Mouse (Mus musculus) NIH3T3 (cell line): ENCODE results near the gene Olfr1282.
"Not testable (repeated sequence)": the region's sequence is repeated elsewhere in the genome, so short reads cannot be mapped to it uniquely, and the experiment has no call there.

Experiments used
- DNase-seq: peaks from one replicate; pipeline ENCODE4 v3.0.0-alpha.2; 2012; ENCODE audit warnings: low read depth

Gene Olfr1282

DNA sequence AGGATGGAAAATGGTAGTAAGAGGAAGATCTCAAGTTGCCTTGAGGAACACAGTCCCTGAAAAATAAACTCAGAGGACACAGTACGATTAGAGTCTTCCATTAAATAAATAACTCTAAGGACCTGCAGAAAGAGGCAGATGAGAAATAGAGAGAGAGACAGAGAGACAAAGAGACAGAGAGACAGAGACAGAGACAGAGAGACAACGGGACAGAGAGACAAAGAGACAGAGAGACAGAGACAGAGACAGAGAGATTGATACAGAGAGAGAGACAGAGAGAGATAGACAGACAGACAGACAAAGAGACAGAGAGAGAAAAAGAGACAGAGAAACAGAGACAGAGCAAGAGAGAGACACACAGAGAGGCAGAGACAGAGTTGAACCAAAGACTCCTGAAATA, at the start of gene Olfr1282:
Olfr1282 (minus strand) TSS at position 101 of the 400 bp plus-strand sequence.
- no peak for DNase-seq

DNA sequence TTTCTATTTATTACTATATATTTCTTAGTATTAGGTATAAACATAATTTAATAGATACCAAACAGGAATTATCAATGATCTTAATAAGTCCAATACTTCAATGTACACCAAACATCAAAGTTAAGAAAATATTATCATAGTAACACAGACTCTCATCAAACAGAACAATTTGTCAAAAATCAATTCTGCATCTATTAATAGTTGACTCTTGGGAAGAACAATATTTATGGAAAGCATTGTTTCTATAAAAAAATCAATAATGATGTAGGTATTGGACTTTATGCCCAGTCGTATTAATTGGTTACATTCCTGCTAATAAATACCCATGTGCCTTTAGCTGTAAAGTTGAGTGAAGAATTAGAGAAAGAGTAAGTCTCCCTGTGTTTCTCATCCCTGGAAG, 39.3 kb upstream of the Olfr1282 start, which contains the start of gene Olfr1284:
Olfr1284 (plus strand) TSS at position 301 of the 400 bp plus-strand sequence.
- DNase-seq = no peak

DNA sequence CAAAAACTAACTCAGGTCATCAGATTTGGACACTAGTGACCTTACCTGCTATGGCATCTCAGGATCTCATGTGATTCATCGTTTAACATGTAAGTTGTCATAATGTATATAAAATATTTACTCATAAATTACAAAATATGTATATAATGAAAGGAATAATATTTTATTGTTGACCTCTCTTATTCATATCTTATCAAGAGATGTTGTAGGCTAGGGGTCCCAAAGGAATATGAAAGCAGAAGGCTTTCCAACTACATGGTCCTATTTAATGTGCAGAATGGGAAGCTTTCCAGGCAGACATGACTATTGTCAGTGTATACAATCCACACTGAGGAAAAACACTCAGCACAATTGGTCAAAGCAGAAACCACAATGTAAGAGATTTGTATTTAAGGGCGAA, 30.6 kb upstream of the Olfr1282 start, which contains the start of gene Olfr1283:
Olfr1283 (plus strand) TSS at position 301 of the 400 bp plus-strand sequence.
- DNase-seq = no peak

GRCm38 (mm10) chr2:111333721-111334120, 2.2 kb downstream of the Olfr1282 start:
- not testable (repeated sequence) for DNase-seq

DNA sequence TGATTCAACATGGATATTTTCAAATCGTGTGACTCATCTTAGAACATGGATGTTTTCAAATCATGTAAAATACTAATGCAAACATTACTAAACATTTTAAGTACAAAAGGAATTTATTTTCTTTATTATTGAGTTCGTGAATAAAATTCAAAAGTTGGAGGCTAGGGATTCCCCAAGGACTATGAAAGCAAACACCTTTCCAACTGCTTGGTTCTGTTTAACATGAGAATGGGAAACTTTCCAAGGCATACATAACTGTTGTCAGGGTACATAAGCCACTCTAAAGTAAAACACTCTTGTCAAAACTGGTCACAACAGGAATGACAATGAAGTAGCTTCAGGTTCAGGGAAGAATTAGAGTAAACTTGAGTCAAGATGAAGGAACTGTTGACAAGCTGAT, 9.7 kb downstream of the Olfr1282 start, which contains the start of gene Olfr1281:
Olfr1281 (plus strand) TSS at position 301 of the 400 bp plus-strand sequence.
- DNase-seq = no peak

DNA sequence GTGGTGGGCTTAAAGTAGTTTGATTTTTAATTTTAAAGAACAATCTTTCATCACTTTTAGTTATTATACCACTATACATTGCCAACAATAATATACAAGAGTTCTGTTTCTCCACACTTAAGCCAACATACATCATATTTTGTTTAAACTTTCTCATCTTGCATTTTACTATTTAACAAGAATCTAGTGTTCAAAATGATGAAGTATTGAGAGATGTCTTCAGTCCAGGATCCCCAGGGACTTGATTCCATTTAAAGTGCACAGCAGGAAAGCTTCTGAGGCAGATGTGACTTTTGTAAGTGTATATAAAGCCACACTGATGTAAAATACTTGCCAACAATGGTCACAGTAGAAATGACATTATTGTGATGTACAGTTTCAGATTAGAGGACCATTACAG, 22.2 kb downstream of the Olfr1282 start, which contains the start of gene Olfr1280:
Olfr1280 (plus strand) TSS at position 301 of the 400 bp plus-strand sequence.
- DNase-seq = no peak

DNA sequence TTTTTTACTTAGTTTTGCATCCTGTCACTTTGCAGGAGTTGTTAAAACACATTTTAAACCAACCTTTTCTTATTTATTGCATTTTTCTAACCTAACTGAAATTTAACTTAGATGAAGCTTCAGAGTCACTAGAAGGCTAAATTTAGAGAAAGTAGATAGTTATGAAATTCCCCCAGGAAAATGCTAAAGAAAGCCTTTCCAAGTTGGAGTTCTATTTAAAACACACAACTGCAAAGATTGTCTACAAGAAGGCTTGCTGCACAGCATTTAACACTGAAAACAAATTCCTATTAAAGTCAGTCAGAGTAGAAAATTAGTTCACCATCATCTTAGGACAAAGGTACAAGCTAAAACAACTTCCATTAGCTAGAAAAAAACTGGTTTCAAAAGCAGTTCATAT, 35.5 kb downstream of the Olfr1282 start, which contains the start of gene Olfr1279:
Olfr1279 (plus strand) TSS at position 262 of the 400 bp plus-strand sequence.
- DNase-seq = no peak

DNA sequence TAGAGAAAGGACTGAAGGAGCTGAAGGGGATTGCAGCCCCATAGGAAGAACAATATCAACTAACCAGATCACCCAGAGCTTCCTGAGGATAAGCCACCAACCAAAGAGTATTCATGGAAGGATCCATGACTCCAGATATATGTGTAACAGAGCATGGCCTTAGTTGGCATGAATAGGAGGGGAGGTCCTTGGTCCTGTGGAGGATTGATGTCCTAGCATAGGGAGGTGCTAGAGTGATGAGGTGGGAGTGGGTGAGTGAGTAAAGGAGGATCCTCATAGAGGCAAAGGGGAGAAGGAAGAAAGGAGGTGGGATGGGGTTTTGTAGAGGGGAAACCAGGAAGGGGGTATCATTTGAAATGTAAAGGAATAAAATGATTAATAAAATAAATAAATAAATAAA, 37.3 kb downstream of the Olfr1282 start:
- no peak for DNase-seq

DNA sequence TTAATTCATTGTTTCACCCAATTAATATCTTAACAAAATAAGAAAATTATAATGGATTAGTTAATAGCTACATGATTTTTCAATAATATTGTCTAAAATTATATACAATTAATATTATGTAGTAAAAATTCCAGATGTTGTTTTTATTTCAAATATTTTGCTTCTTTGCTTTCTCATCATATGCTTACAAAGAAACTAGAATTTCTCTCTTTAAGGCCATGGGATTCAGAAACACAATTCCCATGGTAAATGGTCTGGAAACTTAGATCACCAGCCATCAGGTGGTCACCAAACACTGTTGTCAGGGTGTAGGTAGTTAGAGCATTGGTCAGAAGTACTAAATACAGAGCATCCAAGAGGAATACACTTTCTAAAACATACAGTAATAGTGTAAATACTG, 46.0 kb downstream of the Olfr1282 start, which contains the start of gene Olfr1278:
Olfr1278 (plus strand) TSS at position 301 of the 400 bp plus-strand sequence.
- DNase-seq = no peak
